Mouse (Mus musculus) hindbrain, embryonic 16.5 days (tissue): ENCODE results near the gene Uqcc1. TPM values are rescaled to one million over a fixed set of nuclear protein-coding genes. Genes with fewer than 3 reads are reported as not detected.
A peak's percentile ranks its signal among the peaks of the same experiment; 100 is the strongest.

Experiments used
- ATAC-seq: fragments of 200-750 bp; cut with Nextera tagmentation; 2 replicates; pipeline ENCODE4 v1.8.0; 2017; ENCODE audit warnings: moderate TSS enrichment, moderate library complexity
- H3K27ac ChIP-seq: fragments of 300-500 bp; sonication (generic); 2 replicates; pipeline ENCODE4 v1.5.1; 2014; ENCODE audit warnings: low read depth, mild to moderate bottlenecking, control low read depth, low read length, moderate library complexity
- H3K27me3 ChIP-seq: fragments of 300-500 bp; sonication (generic); replicated peaks from 2 replicates; pipeline ENCODE4 v1.6.1; 2014; ENCODE audit warnings: low read length; ENCODE audit not compliant: control insufficient read depth, insufficient read depth
- H3K36me3 ChIP-seq: fragments of 300-500 bp; sonication (generic); 2 replicates; pipeline ENCODE4 v1.6.1; 2014; ENCODE audit warnings: mild to moderate bottlenecking, low read length, moderate library complexity, mixed read lengths; ENCODE audit not compliant: control insufficient read depth, insufficient read depth
- H3K4me1 ChIP-seq: fragments of 300-500 bp; sonication (generic); 2 replicates; pipeline ENCODE4 v1.6.1; 2014; ENCODE audit warnings: low read depth, low read length; ENCODE audit not compliant: control insufficient read depth, insufficient read depth
- H3K4me2 ChIP-seq: fragments of 300-500 bp; sonication (generic); 2 replicates; pipeline ENCODE4 v1.6.1; 2014; ENCODE audit warnings: mild to moderate bottlenecking, low read length, control low read depth, moderate library complexity
- H3K4me3 ChIP-seq: fragments of 300-500 bp; sonication (generic); 2 replicates; pipeline ENCODE4 v1.5.1; 2014; ENCODE audit warnings: mild to moderate bottlenecking, low read length, control low read depth, moderate library complexity
- H3K9ac ChIP-seq: fragments of 300-500 bp; sonication (generic); 2 replicates; pipeline ENCODE4 v1.6.1; 2014; ENCODE audit warnings: low read depth, mild to moderate bottlenecking, control low read depth, low read length, moderate library complexity
- H3K9me3 ChIP-seq: fragments of 300-500 bp; sonication (generic); 2 replicates; pipeline ENCODE4 v1.6.1; 2014; ENCODE audit warnings: mild to moderate bottlenecking, low read length, moderate library complexity; ENCODE audit not compliant: control insufficient read depth
- WGBS: fragments of 180-500 bp; shearing (Covaris S2); extraction: QIAGEN DNeasy Blood & Tissue Kit; methylation state at CpG from one replicate; pipeline ENCODE4 v1.1.7; 2014; 5-methylcytosine and 5-hydroxymethylcytosine counted together
- polyA plus RNA-seq: library from polyadenylated mRNA; unstranded; fragments of >200 nt; fragmentation: Nextera tagmentation; extraction: Ambion mirVana; gene quantifications from 2 replicates; pipeline ENCODE4 v1.2.1, GENCODE M21; 2015

Gene Uqcc1
- polyA plus RNA-seq = 66.3 and 74.9 TPM in 2 replicates

DNA sequence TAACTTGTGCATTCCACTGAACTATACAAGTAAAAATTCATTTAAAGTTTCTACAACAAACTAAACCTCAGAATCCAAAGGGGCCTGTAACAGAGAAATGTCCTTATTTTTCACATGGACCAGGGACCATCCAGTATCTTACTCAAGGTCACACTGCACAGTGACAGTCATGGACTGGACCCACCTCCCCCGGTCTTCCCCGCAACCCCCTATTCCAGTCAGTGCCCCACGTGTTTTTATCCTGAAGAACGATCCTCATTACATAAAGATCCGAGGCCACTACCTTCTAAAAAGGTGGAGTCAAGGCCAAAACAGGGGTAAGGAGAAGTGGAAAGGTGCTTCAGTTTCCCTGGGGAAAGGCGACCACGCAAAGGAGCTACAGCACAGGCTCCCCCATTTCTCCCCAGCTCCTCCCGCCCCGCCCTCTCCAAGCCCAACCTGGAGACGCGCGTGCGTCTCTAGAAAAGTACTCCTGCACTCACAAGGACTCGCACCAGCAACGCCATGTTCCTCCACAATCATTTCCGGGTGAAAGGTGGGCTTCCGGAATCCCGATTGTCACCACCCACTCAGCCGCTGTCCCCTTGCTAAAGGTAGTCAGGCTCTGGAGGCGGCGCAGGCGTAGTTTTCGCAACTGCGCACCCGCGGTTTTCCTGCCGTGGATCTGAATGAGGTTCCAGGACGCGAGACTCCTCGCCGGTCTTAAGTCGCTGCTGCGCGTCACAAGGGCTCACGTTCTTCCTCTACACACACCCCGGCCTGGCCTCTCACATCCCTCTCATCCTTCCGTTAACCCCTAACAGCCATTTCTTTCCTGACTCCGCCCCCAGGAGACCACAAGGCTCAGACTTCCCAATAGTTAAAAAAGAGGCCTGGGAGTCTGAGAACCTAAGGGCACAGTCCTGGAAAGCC is at the start of gene Uqcc1:
TSS of gene Uqcc1 (minus strand) at position 780 of the 912 bp plus-strand sequence.
- Histone ChIP-seq H3K27ac (peak within 1 kb of the TSS; percentile 84), H3K4me3 (peak within 1 kb of the TSS; percentile 66), H3K36me3 (no peaks in the 10 kb centered on the region), H3K4me1 (peaks cover 9% of the 10 kb centered on the region), H3K9me3 (no peaks in the 10 kb centered on the region; the same call in 1 of the 2 replicates), H3K9ac (peak within 1 kb of the TSS; percentile 69), H3K4me2 (peak within 1 kb of the TSS; percentile 86), H3K27me3 (no peaks in the 10 kb centered on the region)
- peak; percentile 98 for ATAC-seq
- 1% methylated on average over 38 of the region's 38 CpGs for WGBS

DNA sequence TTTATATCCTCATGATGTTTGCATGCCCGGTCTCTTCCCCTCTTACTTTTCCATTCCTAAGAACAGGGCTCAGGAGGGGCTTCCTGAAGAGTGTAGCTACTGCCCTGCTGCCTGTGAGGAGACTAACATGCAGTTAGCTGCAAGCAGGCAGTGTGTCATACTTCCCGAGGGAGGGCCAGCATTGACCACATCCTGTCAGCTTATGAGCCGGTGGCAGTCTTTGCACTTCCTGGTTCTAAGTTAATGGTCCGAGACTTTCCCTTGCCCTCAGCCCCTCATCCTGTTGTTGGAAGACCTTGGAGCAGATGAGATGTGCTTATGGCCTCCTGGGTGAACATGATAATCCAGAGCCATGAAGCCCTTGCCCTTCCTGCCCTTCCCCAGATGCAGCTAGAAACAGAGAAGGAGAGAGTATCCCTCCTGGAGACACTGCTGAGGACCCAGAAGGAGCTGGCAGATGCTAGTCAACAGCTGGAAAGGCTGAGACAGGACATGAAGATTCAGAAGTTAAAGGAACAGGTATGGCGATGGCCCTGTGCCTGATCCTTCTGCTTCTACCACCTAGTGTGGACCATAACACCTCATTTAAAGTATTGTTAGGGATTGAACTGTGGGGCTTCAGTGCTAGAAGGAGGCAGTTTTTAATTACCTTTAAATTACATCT is 49.4 kb upstream of the Uqcc1 start:
- peaks cover 48% of the 10 kb centered on the region for H3K36me3 ChIP-seq
- 91% methylated on average over 5 of the region's 5 CpGs for WGBS

DNA sequence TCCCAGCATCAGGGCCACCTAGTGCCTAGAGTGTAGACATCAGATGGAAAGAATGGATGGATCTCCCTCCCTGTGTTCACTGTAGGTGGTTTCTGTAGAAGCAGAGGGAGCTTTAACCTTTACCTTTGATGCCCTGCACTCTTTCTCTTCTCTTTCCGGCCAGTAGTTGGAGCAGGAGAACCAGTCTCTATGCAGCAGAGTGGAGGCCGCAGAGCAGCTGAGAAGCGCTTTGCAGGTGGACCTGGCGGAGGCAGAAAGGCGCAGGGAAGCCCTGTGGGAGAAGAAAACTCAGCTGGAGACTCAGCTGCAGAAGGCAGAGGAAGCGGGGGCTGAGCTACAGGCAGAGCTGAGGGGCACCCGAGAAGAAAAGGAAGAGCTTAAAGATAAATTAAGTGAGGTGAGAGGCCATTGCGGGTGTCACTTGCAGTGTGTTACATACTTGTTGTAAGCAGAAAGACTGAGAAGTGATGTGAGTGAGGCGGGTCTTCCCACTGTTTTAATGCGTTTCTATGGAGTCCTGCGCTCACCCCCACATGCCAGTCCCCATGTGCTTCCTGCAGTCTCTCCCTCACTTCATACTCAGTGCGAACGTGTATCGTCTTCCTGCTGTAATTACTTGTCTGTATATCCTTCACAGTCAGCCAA is 44.1 kb upstream of the Uqcc1 start:
- WGBS = 81% methylated on average over 14 of the region's 14 CpGs
- no peak overlapping the region for H3K4me3 ChIP-seq
- no peak overlapping the region for H3K9ac ChIP-seq
- peaks cover 40% of the 10 kb centered on the region for H3K36me3 ChIP-seq
- no peaks in the 10 kb centered on the region for H3K9me3 ChIP-seq
- H3K4me2 ChIP-seq = no peak overlapping the region
- H3K4me1 ChIP-seq = no peaks in the 10 kb centered on the region
- H3K27ac ChIP-seq = no peak overlapping the region
- no peak for ATAC-seq
- no peaks in the 10 kb centered on the region for H3K27me3 ChIP-seq

More for the DNA sequence above, 49.4 kb upstream of the Uqcc1 start:
- Histone ChIP-seq H3K4me2 (no peak overlapping the region), H3K27me3 (no peaks in the 10 kb centered on the region), H3K4me3 (no peak overlapping the region), H3K27ac (no peak overlapping the region), H3K9me3 (no peaks in the 10 kb centered on the region), H3K9ac (no peak overlapping the region), H3K4me1 (no peaks in the 10 kb centered on the region)
- ATAC-seq = no peak

DNA sequence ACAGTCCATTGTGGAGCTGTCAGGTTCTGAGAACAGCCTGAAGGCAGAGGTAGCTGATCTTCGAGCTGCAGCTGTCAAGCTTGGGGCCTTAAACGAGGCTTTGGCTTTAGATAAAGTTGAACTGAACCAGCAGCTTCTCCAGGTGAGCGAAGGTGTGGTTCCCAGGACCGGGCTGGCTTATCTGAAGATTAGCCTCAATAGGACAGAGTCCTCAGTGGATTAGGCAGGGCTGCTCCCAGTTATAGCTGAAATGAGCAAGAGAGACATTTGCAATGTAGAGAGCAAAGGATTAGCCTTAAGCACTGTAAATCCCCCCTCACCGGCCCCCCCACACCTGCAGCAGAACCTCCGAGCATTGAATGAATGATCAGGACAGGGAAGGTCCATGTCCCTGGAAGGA is 43.2 kb upstream of the Uqcc1 start:
- Histone ChIP-seq H3K9ac (no peak overlapping the region), H3K27me3 (no peaks in the 10 kb centered on the region), H3K4me3 (no peak overlapping the region), H3K36me3 (peaks cover 45% of the 10 kb centered on the region), H3K4me1 (no peaks in the 10 kb centered on the region), H3K9me3 (no peaks in the 10 kb centered on the region), H3K4me2 (no peak overlapping the region), H3K27ac (no peak overlapping the region)
- 90% methylated on average over 6 of the region's 6 CpGs for WGBS
- ATAC-seq = no peak

DNA sequence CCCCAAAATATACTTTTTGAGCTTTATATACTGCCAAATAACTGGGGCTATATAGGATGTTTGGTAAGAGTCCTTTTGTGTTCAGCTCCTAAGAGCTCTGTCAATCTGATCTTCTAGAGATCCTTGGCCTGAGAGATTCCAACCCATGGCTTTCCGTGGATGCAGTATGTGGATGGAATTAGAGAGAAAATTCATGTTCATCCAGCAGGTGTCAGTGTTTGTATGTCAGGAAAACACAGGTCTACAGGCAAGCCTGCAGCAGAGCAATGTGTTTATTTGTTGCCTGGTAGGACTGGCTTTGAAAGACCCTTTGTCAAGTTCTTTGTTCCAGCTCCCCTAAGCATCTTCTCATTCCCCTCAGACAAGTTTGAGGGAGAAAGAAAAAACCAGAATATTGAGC is 32.9 kb upstream of the Uqcc1 start:
- WGBS = 33% methylated on average over 1 of the region's 1 CpGs
- Histone ChIP-seq H3K27ac (no peak overlapping the region), H3K4me1 (no peaks in the 10 kb centered on the region), H3K4me3 (no peak overlapping the region), H3K4me2 (no peak overlapping the region), H3K27me3 (no peaks in the 10 kb centered on the region), H3K9me3 (no peaks in the 10 kb centered on the region), H3K9ac (no peak overlapping the region), H3K36me3 (peaks cover 17% of the 10 kb centered on the region; the same call in 1 of the 2 replicates)
- peak; percentile 61; the same call in 1 of the 2 replicates for ATAC-seq

DNA sequence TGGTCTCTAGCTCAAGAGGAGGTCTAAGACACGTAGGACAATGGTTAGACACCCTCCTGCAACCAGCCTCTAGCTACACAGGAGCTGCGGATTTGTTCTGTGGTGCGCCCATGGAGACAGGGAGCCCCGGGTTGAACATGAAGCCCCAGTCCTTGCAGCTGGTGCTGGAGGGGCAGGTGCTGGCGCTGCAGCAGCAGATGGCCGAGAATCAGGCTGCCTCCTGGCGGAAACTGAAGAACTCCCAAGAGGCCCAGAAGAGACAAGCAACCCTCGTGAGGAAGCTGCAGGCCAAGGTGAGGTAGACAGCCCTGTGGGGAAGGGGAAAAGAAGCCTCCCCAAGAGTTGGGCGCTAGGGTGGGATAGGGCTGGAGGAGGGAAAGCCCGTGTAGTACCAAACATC is 31.8 kb upstream of the Uqcc1 start:
- WGBS = 66% methylated on average over 9 of the region's 10 CpGs
- Histone ChIP-seq H3K27ac (no peak overlapping the region), H3K9ac (no peak overlapping the region), H3K36me3 (peaks cover 11% of the 10 kb centered on the region; the same call in 1 of the 2 replicates), H3K9me3 (no peaks in the 10 kb centered on the region), H3K27me3 (no peaks in the 10 kb centered on the region), H3K4me2 (no peak overlapping the region), H3K4me1 (peaks cover 6% of the 10 kb centered on the region), H3K4me3 (no peak overlapping the region)
- no peak for ATAC-seq

DNA sequence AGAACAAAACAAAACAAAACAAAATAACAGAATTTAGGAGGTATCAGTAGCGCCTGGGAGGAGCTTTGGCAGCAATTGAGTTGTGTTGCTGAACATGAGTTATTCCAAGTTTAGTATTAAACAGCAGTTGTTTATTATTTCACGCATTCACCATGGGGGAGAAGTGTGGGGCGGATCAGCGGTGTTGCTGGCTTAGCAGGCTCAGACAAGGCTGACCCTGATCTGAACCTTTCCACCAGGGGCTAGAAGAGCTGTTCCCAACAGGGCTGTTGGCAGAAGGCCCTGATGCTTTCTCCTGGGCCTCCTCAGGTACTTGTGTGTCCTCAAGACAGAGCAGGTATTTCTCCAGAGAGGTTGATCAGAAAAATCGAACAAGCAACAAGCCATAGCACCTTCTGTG is 29.9 kb upstream of the Uqcc1 start:
- WGBS = 92% methylated on average over 5 of the region's 5 CpGs
- no peak overlapping the region for H3K9ac ChIP-seq
- 0 out of 2 replicates have a peak, but pooled peaks cover 2% of the 10 kb centered on the region for H3K36me3 ChIP-seq
- H3K9me3 ChIP-seq = no peaks in the 10 kb centered on the region
- no peaks in the 10 kb centered on the region for H3K27me3 ChIP-seq
- H3K4me3 ChIP-seq = no peak overlapping the region
- ATAC-seq = no peak
- H3K27ac ChIP-seq = no peak overlapping the region
- H3K4me1 ChIP-seq = peaks cover 6% of the 10 kb centered on the region
- H3K4me2 ChIP-seq = no peak overlapping the region

DNA sequence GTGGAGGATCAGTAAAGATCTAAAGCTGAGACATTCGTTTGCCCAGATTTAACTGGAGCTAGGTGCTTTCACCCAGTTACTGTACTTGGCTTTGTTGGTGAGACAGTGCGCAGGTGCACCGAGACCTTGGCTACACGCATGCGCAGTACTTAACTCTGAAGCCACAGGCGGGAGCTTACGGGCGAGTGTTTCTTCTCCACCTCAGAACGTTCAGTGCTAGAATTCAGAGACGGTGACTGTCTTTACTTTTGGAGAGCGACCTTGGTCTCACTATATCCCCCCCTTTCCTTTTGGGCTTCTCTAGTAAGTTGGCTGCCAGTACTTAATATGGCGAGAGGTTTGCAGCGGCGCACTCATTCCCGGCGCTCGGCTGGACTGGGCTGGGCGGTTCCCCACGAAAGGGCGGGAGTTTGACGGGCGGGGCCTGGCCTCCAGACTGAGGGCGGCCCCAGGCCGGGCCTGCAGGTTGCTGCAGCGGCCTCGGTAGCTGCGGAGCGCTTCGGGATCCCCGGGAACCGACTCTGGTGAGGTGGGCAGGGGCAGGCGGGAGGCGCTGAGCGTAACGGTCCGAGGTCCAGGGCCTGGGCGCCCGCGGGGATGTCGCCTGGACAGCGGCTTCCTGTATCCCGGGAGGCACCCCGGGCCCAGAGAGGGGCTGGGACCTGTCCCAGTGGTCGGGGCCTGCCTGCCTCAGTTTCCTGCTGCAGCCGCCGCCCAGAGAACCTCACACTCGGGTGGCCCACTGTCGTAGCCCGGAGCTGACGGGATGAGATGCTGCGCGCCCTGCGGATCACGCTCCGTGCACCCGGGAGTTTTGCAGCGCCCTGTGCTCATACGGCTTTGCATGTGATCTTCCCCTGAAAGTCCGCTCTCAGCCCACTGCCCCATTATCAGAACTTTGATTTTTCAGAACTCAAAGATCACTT is 26.3 kb upstream of the Uqcc1 start, which contains the start of gene Cep250:
TSS of gene Cep250 (plus strand) at position 325 of the 926 bp plus-strand sequence.
- WGBS = 0% methylated on average over 53 of the region's 59 CpGs
- Histone ChIP-seq H3K27ac (peak within 1 kb of the TSS; percentile 90), H3K9me3 (no peaks in the 10 kb centered on the region)

More for the DNA sequence above, 26.3 kb upstream of the Uqcc1 start, which contains the start of gene Cep250:
- H3K27me3 ChIP-seq = no peaks in the 10 kb centered on the region
- ATAC-seq = peak; percentile 97
- no peaks in the 10 kb centered on the region for H3K36me3 ChIP-seq
- peak within 1 kb of the TSS; percentile 75 for H3K4me3 ChIP-seq
- peak within 1 kb of the TSS; percentile 90 for H3K9ac ChIP-seq
- peak within 1 kb of the TSS; percentile 57 for H3K4me2 ChIP-seq
- peaks cover 6% of the 10 kb centered on the region for H3K4me1 ChIP-seq
